Mouse (Mus musculus) heart, adult 2 months (tissue): ENCODE measurements around the gene Tescl.

Experiments used
- CTCF ChIP-seq: fragments of 200-600 bp; IDR thresholded peaks from 2 replicates; pipeline ENCODE4 v1.8.1; 2022; ENCODE audit warnings: antibody characterized with exemption, mild to moderate bottlenecking, moderate library complexity
- EP300 ChIP-seq: fragments of 200-500 bp; IDR thresholded peaks from 2 replicates; pipeline ENCODE4 v1.6.1; 2011; ENCODE audit warnings: low read depth, low read length, control low read depth; ENCODE audit not compliant: insufficient read depth
- POLR2A ChIP-seq: fragments of 200-500 bp; IDR thresholded peaks from 2 replicates; pipeline ENCODE4 v1.6.1; 2011; ENCODE audit warnings: mild to moderate bottlenecking, low read depth, low read length, control low read depth; ENCODE audit not compliant: insufficient read depth

GRCm38 (mm10) chr7:24372786-24373185 is 39.0 kb upstream of the Tescl start:
- no peak for TF ChIP-seq CTCF
- no peak for TF ChIP-seq POLR2A
- no peak for TF ChIP-seq EP300
